Mouse (Mus musculus) CD8-positive naive resting alpha-beta T cell, adult 2 months (primary cell): ENCODE results near the gene Mga.

ENCODE experiments used
- DNase-seq, 2 experiments: peaks; one replicate each; pipeline ENCODE4 v3.0.0; 2022; ENCODE audit warnings: low read depth in 2 of 2, low spot score in 2 of 2

The Mga gene

DNA sequence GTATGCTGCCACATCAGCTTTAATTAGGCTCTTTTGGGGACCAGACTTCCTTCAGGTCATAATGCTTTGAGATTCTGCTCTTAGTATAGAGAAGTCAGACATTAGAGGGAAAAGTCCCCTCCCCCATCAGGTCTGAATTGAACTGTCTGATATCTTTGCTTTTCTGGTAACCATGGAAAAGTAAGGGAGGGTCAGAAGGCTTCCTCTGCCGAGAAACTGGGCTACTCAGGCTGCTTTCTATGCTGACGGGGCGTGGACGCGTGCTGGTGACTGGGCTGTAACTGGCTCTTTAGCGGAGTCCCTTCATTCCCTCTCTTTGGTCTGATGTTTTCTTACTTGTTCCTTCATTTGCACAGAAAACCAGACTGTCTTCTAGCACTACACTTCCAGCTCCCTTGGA, 89.3 kb downstream of the Mga start:
- DNase-seq, result no peak

DNA sequence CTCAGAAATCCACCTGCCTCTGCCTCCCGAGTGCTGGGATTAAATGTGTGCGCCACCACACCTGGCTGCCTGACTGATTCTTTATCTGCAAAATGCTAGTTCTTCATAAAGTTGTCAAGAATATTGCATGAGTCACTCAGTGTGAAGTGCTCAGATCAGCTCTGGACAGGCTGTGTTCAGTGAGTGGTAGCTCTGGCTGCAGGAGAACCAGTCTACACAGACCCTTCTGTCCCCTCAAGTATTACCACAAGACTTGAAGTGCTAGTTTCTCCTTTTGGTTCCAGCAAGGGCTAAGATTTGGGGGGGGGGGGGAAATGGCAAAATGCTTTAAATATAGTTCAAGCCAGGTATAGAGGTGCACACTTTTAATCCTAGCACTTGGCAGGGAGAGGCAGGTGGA, 90.4 kb downstream of the Mga start:
- no peak for DNase-seq

DNA sequence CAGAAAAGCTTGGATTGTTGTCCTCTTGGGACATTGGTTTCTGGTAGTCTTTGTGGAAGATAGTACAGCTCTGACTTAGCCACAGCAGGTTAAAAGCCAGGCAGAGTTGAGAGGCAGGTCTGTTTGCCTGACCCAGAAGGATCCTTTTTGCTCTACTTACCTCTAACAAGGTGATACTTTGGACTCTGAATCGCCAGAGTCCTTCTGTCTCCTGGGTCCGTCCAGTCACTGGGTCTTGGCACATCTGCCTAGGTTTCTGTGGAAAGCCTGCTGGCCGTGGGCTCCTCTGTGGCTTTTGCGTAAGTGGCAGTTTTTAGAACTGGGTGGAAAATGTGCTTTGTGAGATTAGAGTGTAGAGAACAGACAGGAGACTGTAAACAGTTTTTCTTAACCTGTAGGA, 91.9 kb downstream of the Mga start:
- no peak for DNase-seq

DNA sequence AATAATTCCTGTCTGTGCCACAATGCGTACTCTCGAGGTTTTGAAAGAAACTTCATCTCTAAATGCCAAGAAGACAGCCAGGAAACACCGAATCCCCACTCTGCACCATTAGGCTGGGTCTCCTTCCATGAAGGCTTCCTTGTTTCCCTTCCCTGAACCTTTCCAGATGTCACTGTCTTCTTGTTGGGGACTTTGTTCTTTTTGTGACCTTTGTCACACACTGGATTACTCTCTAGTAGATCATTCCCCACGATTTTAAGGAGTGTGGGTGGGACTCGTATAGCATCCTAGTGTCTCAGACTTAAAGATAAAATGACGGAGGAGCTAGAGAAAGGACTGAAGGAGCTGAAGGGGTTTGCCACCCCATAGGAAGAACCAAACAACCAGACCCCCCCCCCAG, 93.9 kb downstream of the Mga start:
- no peak for DNase-seq

DNA sequence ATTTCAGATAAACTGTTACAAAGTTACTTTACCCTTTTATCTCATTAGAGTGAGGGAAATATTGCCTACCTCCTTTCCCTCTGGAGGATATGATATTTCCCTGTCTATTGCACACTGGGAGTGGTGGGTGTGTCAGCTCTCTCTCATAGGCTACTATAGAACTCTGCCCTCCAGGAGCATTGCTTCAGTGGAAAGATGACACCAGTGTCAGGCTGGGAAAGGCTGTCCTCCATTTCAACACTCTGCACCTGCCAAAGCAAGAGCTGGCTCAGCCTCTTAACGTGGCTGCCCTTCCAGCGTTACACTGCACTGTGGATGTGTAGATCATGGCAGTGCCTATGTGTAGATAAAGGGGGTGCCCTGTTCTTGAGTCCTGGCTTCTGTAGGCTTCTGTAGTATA, 95.3 kb downstream of the Mga start:
- no peak for DNase-seq

DNA sequence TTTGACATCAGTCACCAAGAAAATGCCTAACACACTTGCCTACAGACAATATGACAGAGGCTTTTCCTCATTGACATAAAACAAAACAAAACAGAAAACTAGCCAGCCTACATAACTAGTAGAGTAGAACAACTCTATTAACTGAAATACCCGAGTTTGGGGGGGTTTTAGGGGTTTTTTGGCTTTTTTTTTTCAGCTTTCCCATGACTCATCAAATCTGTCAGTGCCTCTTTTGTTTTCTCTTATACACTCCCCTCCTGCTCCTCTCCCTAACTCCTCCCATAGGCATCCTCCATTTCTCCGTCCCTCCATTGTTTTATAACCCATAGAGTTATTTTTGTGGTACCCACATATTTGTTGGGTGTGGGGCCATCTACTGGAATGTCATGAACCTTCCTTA, 96.5 kb downstream of the Mga start:
- DNase-seq, result no peak

DNA sequence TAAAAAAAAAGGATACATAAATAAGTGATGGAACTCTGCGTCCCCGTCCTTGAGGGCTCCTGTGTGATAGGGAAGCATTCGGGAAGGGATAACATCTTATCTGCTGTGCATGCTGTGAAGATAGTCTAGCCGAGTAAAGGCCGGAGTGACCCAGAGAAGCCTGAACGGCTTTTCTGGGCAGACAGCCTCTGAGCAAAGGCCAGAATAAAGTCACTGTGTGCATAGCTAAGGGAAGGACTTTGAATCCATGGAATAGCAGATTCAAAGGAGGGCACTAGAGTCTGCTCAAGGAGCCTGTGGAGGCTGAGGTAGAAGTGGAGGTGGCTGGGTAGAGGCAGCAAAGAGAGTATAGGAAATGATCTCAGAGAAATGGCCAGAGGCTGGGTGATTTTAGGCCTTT, 97.8 kb downstream of the Mga start:
- no peak for DNase-seq

DNA sequence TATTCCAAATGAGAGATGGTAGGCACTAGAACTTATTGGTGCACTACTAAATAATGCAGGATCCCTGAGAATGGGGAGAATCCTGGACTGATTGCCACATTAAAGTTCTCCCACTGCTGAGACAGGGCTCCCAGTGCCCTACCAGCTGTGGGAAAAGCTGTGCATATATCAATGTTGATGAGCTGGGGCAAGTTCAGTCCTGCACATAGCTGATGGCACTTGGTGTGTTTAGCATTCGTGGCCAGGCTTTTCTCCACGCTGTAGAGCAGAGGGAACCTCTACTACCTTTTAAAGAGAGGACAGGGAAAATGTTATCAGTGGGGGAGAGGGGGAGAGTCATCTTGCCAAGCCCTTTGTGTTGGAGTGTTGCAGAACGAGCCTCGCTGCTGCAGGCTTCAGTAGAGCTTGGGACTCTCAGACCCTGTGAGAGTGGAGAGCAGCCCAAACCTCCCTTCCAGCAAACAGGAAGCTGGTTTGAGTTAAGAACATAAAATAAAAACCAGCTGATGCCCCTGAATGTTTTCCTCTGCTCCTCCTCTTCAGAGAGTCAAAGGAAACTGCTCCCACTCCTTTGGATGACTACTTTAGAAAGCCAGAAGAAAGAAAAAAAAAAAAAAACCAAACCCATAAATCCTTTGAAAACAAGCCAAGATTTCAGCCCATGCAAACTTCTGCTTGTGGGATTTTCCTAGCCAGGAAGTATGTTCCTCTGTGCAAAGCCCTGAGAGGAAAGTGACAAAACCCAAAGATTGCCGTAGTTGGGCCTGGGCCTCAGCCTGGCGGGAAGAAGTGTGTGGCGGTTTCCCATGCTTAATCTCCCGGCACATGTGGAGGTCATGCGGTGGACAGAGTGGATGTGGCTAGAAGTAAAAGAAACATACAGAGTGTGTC, 98.6 kb downstream of the Mga start:
- DNase-seq, result no peak

DNA sequence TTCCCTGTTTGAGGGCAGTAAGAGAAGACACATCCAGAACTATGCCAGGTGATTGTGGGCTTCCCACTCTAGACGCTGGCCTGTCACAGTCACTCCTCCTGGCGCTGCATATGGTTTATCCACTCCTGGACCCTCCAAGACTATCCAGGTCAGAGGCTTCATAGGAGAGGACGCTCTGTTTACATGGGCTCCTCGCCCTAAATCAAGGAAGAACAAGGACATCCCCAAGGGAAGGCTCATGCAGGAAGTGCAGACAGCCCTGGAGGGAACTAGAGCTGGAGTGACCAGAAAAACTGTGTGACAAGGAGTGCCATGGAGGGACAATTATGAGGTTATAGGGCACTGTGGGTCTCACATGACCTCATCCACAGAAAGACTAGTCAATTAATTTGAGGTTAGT, 100.3 kb downstream of the Mga start:
- DNase-seq, result no peak

DNA sequence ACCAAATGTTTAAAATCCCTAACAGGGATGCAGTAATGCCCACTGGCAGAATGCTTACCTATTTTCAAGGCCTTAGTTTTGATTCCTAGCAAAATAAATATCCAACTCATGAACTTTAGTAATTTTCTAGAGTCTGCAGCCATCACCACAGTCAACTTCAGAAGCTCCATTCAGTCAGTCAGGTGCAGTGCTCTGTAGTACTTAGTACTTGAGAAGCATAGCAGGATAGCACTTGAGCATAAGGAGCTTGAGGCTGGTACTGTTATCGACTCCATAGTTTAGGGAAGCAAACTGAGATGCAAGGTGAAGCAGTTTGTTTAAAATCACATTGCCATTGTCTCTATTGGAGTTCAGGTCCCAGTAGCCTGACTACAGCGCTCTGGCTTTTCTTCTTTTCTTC, 102.7 kb downstream of the Mga start:
- DNase-seq, result no peak

DNA sequence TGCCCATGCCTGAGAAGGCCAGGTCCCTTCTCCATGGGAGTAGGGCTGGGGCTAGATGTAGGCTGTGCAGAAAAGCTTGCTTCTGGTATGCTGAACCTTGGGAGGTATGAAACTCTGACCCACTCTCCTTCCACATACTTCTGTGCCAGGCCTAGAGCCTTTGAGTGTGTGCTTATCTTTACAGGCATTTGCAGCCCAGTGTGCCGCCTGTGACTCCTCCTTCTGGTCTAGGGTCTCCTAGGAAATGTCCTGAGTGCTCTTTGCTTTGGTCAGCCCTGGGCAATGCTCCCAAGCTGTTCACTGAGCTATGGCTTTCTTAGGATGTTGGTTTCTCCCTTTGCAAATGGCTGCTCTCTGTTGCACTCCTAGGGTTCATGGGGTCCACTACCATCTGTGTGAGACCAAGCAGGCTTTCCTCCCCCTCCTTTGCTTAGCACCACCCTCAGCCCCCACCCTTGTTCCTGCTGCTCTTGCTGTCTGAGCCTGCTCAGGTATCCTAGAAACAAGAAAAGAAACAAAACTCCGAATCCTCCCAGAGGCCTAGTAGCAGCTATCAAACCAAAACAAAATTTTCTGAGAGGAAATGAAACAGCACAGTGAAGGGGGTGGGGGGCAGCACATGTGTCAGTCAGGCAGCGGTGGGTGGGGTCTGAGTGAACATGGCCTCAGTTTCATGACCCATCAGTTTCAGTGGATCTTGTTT, 104.0 kb downstream of the Mga start:
- DNase-seq, result no peak

DNA sequence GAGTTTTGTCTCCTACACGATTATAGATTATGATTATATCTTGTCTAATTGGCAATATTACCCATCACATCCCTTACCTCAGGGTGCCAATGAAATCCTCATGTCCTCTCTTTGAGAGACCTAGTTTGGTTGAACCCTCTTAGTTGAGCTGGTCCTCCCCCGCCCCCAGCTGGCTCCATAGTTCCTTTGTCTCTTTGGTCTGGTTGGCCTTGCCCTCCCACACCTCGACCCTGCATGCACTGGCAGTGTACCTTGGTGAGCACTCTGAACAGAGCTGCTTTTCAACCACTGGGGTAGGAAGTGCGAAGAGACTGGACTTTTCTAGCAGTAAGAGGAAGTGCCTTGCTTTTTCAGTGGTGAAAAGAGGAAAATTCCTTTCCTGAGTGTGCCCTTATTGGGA, 104.9 kb downstream of the Mga start:
- no peak for DNase-seq

DNA sequence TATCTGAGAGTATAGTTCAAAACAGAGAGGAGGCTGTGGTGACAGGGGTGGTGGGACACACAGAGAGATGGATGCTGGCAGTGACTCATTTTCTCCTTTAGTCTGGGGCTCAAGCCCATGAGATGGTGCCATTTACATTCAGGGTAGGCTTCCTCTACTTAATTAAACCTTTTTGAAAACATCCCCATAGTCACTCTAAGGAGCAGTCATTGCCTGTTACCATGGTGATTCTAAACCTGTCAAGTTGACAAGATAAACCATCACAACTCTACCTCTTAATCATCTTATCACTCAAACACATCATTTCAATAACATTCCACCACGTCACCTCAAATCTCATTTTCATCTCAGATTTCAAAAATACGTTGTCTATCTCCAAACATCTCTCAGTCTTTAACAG, 106.9 kb downstream of the Mga start:
- no peak for DNase-seq

DNA sequence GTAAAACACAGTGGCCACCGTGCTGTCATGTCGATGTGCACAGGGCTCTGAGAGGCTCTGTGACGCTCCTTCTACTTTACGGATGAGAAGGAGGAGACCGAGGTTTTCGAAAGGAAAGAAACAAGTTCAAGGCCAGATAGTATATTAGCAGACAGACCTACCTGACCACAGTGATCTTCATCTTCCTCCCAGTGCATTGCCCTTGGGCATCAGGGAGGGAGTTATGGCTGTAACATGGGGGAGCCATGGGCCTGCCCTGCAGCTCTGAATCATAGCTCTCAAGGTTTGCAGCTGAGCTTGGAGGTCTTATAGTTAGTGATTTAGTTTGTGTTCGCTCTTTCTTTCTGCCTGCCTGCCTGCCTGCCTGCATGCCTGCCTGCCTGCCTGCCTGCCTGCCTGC, 109.7 kb downstream of the Mga start:
- DNase-seq, result no peak

DNA sequence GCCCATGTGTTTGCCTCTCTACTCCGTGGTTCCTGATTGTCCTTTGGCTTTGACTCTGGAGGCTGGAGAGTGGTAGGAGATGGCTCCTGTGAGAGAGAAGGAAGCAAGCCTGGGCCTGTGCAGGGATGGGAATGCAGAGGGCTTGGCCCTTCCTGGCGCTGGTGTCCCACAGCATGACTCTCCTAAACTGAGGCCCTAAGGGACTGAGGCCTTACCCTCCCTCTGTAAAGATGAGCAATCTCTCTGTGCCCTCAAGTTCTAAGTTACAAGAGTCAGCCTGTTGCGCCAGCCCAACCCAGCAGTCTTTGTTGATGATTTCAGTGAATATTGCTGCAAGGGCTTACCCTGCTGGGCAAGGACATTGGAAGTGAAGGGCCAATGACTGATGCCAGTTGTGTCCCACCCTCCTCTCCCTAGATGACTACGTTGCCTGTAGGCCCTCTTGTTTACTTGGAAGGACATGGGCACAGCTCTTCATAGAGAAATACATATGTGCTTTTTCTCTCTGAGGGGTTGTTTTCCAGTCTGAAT, 110.7 kb downstream of the Mga start:
- DNase-seq, result no peak

DNA sequence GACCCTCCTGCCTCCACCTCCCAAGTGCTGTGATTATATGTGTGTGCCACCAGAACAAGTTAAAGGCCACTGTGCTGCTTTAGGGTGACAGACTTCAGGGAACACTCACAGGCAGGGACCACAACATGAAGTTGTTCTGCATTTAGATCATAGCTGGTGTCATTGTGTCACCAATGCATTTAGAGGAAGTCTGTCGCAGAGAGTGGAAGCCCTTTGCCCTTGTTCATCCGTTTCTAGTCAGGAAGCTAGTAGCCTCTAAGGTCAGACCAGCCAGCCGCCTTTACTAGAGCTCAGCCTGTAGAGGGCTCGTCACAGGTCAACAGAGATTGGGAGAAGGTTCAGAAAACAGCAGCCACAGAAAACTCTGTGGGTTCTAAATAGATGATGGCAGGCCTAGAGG, 111.6 kb downstream of the Mga start:
- no peak for DNase-seq

DNA sequence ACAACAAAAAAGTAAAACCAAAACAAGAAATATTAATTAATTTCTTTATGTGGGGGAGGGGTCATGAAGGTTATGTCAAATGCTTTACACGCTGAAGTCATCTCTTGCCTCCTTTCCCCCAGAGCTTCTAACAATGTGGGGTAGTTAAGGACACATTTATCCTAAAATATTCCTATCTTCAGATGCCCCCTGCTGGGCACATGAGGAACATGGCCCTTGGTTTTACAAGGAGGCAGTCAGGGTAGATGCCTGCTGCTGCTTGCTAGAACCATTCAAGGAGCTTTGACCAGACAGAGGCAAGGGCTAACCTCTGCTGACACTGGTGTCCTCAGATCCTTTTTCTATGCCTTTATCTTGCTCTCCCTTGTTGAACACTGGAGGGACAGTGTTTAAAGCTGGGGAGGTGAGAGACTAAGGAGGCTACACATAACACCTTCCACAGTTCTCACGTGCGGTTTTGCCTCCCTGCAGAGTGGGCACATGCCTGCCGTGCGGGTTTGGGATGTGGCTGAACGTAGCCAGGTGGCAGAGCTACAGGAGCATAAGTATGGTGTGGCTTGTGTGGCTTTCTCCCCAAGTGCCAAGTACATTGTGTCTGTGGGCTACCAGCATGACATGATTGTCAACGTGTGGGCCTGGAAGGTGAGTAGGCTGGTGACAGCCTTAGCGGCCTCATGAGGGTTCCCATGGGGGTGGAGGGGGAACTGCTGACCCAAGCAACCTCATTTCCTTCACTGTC, 114.6 kb downstream of the Mga start:
- DNase-seq, result peak in 1 of 2 experiments; percentile 38

DNA sequence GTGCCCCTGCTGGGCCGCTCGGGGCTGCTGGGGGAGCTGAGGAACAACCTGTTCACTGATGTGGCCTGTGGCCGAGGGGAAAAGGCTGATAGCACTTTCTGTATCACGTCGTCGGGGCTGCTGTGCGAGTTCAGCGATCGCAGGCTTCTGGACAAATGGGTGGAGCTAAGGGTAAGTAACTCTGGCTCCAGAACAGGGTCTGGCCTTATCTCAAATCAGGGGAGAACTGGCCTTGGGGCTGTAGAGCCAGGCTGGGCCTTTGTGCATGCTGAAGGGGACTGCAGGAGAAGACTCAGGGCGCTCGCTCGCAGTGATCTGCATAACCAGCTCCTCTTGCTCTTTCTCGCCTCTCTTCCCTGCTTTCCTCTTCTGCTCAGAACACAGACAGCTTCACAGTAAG, 115.9 kb downstream of the Mga start:
- no peak for DNase-seq

DNA sequence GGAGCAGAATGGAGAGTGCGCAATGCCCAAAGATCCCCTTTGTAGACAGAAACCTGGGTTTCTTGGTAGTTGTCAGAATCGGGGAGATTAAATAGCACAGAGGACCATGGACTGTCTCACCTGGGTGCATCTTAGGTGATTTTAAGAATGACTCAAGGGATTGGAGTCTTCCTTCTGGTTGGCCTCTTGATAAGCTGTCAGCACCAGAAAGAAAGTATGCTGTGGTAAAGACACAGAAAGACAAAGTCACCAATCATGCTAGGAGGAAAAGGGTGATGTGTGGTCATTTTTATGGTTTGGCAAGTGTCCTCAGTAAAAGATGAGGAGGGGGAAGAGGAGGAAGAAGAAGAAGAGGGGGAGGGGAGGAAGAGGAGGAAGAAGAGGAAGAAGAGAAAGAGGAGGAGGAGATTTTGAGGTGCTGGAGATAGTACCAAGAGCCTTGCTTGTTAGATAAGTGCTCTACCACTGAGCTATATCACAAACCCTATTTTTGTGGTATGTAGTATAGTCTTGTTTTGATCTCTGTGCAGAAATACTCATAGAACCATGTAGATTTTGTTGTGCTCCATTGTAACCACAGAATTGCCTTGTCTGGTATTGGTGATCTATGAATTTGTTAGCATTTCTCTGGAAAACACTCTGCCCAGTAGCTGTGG, 116.9 kb downstream of the Mga start:
- DNase-seq, result no peak

DNA sequence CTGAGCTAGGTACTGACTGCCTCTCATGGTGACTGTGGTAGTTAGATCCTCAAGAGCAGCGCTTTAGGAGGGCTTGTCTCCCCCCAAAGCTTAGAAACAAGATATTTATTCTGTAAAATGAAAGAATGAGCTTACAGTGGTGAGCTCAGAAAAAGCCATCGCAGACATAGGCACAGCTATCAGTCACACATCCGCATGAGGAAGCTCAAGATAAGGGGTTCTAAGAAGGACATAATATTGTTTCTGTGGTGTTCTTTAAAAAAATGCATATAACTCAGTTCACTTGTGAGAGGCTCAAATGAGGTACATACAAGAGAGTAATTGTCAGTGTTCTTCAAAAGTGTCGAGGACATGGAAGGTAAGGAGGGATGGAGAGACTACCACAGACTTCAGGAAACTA, 118.9 kb downstream of the Mga start:
- no peak for DNase-seq

DNA sequence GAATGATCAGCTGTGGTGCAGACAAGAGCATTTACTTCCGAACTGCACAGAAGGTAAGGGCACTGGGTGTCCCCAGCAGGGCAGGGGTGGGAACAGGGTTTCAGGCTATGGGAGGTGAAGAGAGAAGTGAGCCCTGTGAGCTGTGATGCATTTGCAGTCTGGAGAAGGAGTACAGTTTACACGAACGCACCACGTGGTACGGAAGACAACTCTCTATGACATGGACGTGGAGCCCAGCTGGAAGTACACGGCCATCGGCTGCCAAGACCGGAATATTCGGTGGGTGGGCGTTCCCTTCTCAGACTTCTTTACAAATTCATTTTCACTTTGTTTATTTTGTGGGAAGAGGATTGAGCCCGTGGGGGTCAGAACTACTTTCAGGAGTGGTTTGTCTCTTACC, 120.6 kb downstream of the Mga start:
- no peak for DNase-seq
